Mouse (Mus musculus) forebrain, embryonic 10.5 days (tissue): Measurements from ENCODE around the gene Ctnnd2. TPM values are rescaled to one million over a fixed set of nuclear protein-coding genes. Genes with fewer than 3 reads are reported as not detected.

Source experiments
- DNase-seq: peaks from one replicate; pipeline ENCODE4 v3.0.0-alpha.2; 2017; ENCODE audit warnings: low spot score; ENCODE audit errors: extremely low spot score
- H3K27ac ChIP-seq: fragments of 300-500 bp; sonication (generic); 2 replicates; pipeline ENCODE4 v1.5.1; 2016; ENCODE audit warnings: mild to moderate bottlenecking
- H3K27me3 ChIP-seq: fragments of 300-500 bp; sonication (generic); 2 replicates; pipeline ENCODE4 v1.6.1; 2016; ENCODE audit warnings: mild to moderate bottlenecking; ENCODE audit not compliant: poor library complexity, severe bottlenecking
- H3K36me3 ChIP-seq: fragments of 300-500 bp; sonication (generic); replicated peaks from 2 replicates; pipeline ENCODE4 v1.6.1; 2016; ENCODE audit warnings: mild to moderate bottlenecking, moderate library complexity
- H3K4me1 ChIP-seq: fragments of 300-500 bp; sonication (generic); 2 replicates; pipeline ENCODE4 v1.6.1; 2016
- H3K4me3 ChIP-seq: fragments of 300-500 bp; sonication (generic); 2 replicates; pipeline ENCODE4 v1.5.1; 2016; ENCODE audit warnings: mild to moderate bottlenecking, moderate library complexity
- H3K9me3 ChIP-seq: fragments of 300-500 bp; sonication (generic); 2 replicates; pipeline ENCODE4 v1.6.1; 2016; ENCODE audit warnings: mild to moderate bottlenecking, moderate library complexity
- WGBS: fragments of 180-500 bp; shearing (Covaris S2); methylation state at CpG from one replicate; pipeline ENCODE4 v1.1.7; 2016; 5-methylcytosine and 5-hydroxymethylcytosine counted together
- polyA plus RNA-seq: library from polyadenylated mRNA; unstranded; fragments of >200 nt; fragmentation: Nextera tagmentation; extraction: Ambion mirVana; gene quantifications from 2 replicates; pipeline ENCODE4 v1.2.1, GENCODE M21; 2016

Ctnnd2 gene
- polyA plus RNA-seq, 1 experiment from 2014 or later = 25.3 TPM

GRCm38 (mm10) chr15:30191931-30192668, 19.7 kb downstream of the Ctnnd2 start:
- H3K4me3 ChIP-seq = no peak overlapping the region
- no peaks in the 10 kb centered on the region for H3K4me1 ChIP-seq
- H3K9me3 ChIP-seq = 0 out of 2 replicates have a peak, but pooled peaks cover 3% of the 10 kb centered on the region
- H3K27ac ChIP-seq = no peak overlapping the region
- no peaks in the 10 kb centered on the region for H3K36me3 ChIP-seq
- WGBS = 75% methylated on average over 5 of the region's 5 CpGs
- no peak for DNase-seq
- H3K27me3 ChIP-seq = no peaks in the 10 kb centered on the region

GRCm38 (mm10) chr15:30198429-30198828, 26.0 kb downstream of the Ctnnd2 start:
- H3K9me3 ChIP-seq = no peaks in the 10 kb centered on the region
- no peak for DNase-seq
- 92% methylated on average over 3 of the region's 3 CpGs for WGBS
- H3K36me3 ChIP-seq = no peaks in the 10 kb centered on the region
- no peak overlapping the region for H3K27ac ChIP-seq
- no peak overlapping the region for H3K4me3 ChIP-seq
- H3K27me3 ChIP-seq = no peaks in the 10 kb centered on the region
- H3K4me1 ChIP-seq = no peaks in the 10 kb centered on the region

GRCm38 (mm10) chr15:30199785-30200184, 27.4 kb downstream of the Ctnnd2 start:
- WGBS = 97% methylated on average over 1 of the region's 1 CpGs
- no peaks in the 10 kb centered on the region for H3K36me3 ChIP-seq
- no peaks in the 10 kb centered on the region for H3K9me3 ChIP-seq
- no peak overlapping the region for H3K27ac ChIP-seq
- no peaks in the 10 kb centered on the region for H3K4me1 ChIP-seq
- DNase-seq = no peak
- no peak overlapping the region for H3K4me3 ChIP-seq
- no peaks in the 10 kb centered on the region for H3K27me3 ChIP-seq

GRCm38 (mm10) chr15:30201211-30201610, 28.8 kb downstream of the Ctnnd2 start:
- Histone ChIP-seq H3K27ac (no peak overlapping the region), H3K4me3 (no peak overlapping the region), H3K9me3 (no peaks in the 10 kb centered on the region), H3K27me3 (no peaks in the 10 kb centered on the region), H3K36me3 (no peaks in the 10 kb centered on the region), H3K4me1 (no peaks in the 10 kb centered on the region)
- no peak for DNase-seq
- WGBS = 94% methylated on average over 2 of the region's 2 CpGs

- Histone ChIP-seq H3K4me1 (no peaks in the 10 kb centered on the region), H3K27ac (no peak overlapping the region), H3K27me3 (no peaks in the 10 kb centered on the region), H3K9me3 (no peaks in the 10 kb centered on the region), H3K4me3 (no peak overlapping the region), H3K36me3 (no peaks in the 10 kb centered on the region)
- no peak for DNase-seq
- 89% methylated on average over 3 of the region's 3 CpGs for WGBS
These were observed 29.2 kb downstream of the Ctnnd2 start for GRCm38 (mm10) chr15:30201617-30202016.

GRCm38 (mm10) chr15:30212746-30213145, 40.4 kb downstream of the Ctnnd2 start:
- Histone ChIP-seq H3K27me3 (no peaks in the 10 kb centered on the region), H3K9me3 (no peaks in the 10 kb centered on the region), H3K36me3 (no peaks in the 10 kb centered on the region), H3K4me1 (peaks cover 13% of the 10 kb centered on the region; the same call in 1 of the 2 replicates), H3K27ac (no peak overlapping the region), H3K4me3 (no peak overlapping the region)
- WGBS = 65% methylated on average over 5 of the region's 5 CpGs
- no peak for DNase-seq

GRCm38 (mm10) chr15:30215871-30216270, 43.5 kb downstream of the Ctnnd2 start:
- peaks cover 9% of the 10 kb centered on the region; the same call in 1 of the 2 replicates for H3K4me1 ChIP-seq
- no peak overlapping the region for H3K27ac ChIP-seq
- no peaks in the 10 kb centered on the region for H3K27me3 ChIP-seq
- no peaks in the 10 kb centered on the region for H3K36me3 ChIP-seq
- WGBS = 89% methylated on average over 4 of the region's 4 CpGs
- H3K4me3 ChIP-seq = no peak overlapping the region
- H3K9me3 ChIP-seq = no peaks in the 10 kb centered on the region
- no peak for DNase-seq

- 94% methylated on average over 4 of the region's 4 CpGs for WGBS
- DNase-seq = no peak
- H3K27ac ChIP-seq = no peak overlapping the region
- H3K9me3 ChIP-seq = no peaks in the 10 kb centered on the region
- H3K27me3 ChIP-seq = no peaks in the 10 kb centered on the region
- no peaks in the 10 kb centered on the region for H3K4me1 ChIP-seq
- H3K36me3 ChIP-seq = no peaks in the 10 kb centered on the region
- H3K4me3 ChIP-seq = no peak overlapping the region
These were observed 56.7 kb downstream of the Ctnnd2 start for GRCm38 (mm10) chr15:30229112-30229511.

GRCm38 (mm10) chr15:30235210-30236034, 63.0 kb downstream of the Ctnnd2 start:
- 93% methylated on average over 10 of the region's 10 CpGs for WGBS
- Histone ChIP-seq H3K4me3 (no peak overlapping the region), H3K9me3 (no peaks in the 10 kb centered on the region), H3K27me3 (no peaks in the 10 kb centered on the region), H3K4me1 (no peaks in the 10 kb centered on the region), H3K36me3 (no peaks in the 10 kb centered on the region), H3K27ac (no peak overlapping the region)
- DNase-seq = no peak

GRCm38 (mm10) chr15:30240881-30241280, 68.5 kb downstream of the Ctnnd2 start:
- no peak for DNase-seq
- WGBS = 87% methylated on average over 2 of the region's 2 CpGs
- no peaks in the 10 kb centered on the region for H3K27me3 ChIP-seq
- no peak overlapping the region for H3K4me3 ChIP-seq
- no peaks in the 10 kb centered on the region for H3K4me1 ChIP-seq
- H3K9me3 ChIP-seq = no peaks in the 10 kb centered on the region
- no peak overlapping the region for H3K27ac ChIP-seq
- H3K36me3 ChIP-seq = no peaks in the 10 kb centered on the region

GRCm38 (mm10) chr15:30268822-30269221, 96.4 kb downstream of the Ctnnd2 start:
- DNase-seq = no peak
- Histone ChIP-seq H3K27me3 (no peaks in the 10 kb centered on the region), H3K9me3 (no peaks in the 10 kb centered on the region), H3K4me3 (no peak overlapping the region), H3K4me1 (no peaks in the 10 kb centered on the region), H3K36me3 (no peaks in the 10 kb centered on the region), H3K27ac (no peak overlapping the region)
- 91% methylated on average over 10 of the region's 10 CpGs for WGBS

- WGBS = 89% methylated on average over 8 of the region's 8 CpGs
- no peak for DNase-seq
These were observed 98.8 kb downstream of the Ctnnd2 start for GRCm38 (mm10) chr15:30271141-30271572.

GRCm38 (mm10) chr15:30272326-30272725, 99.9 kb downstream of the Ctnnd2 start:
- Histone ChIP-seq H3K27ac (no peak overlapping the region), H3K9me3 (no peaks in the 10 kb centered on the region), H3K36me3 (no peaks in the 10 kb centered on the region), H3K4me3 (no peak overlapping the region), H3K27me3 (no peaks in the 10 kb centered on the region), H3K4me1 (peaks cover 12% of the 10 kb centered on the region; the same call in 1 of the 2 replicates)
- WGBS = 94% methylated on average over 4 of the region's 4 CpGs
- DNase-seq = no peak

More at GRCm38 (mm10) chr15:30271141-30271572, 98.8 kb downstream of the Ctnnd2 start:
- Histone ChIP-seq H3K36me3 (no peaks in the 10 kb centered on the region), H3K27ac (no peak overlapping the region), H3K9me3 (no peaks in the 10 kb centered on the region), H3K4me3 (no peak overlapping the region), H3K27me3 (no peaks in the 10 kb centered on the region), H3K4me1 (peaks cover 8% of the 10 kb centered on the region; the same call in 1 of the 2 replicates)
